Comparison of ENCODE assay signal across 8 mouse cellular contexts in the genomic region with DNA sequence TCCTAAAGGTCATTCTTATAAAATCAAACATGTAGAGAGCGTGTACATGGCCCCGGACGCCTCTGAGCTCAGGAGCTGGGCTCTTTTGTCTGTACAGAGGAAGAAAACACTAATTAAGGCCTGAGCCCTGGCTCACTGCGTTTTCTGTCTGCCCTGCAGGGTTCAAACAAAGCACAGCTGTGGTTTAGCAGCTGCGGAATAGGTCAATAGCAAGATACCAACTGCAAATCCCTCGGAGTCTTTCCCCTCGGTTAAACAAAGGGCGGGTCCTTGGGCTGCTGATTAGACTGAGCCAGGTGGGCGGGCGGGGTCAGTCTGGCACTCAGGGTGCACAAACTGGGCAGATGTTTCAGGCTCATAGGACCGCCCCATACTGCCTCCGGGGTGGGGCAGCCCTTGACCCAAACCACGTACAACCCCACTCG. TPM values are rescaled to one million over a fixed set of nuclear protein-coding genes. Genes with fewer than 3 reads are reported as not detected.
DNase-seq lines count a peak whose midpoint lies in the region; ATAC-seq and TF ChIP-seq lines count a peak whose summit lies in the region.

No protein-coding gene starts in this region.

- H3K36me3 ChIP-seq in kidney, embryonic 16.5 days (ENCODE audit: insufficient read depth, low read length): no peaks in the 10 kb centered on the region
- no peaks in the 10 kb centered on the region for H3K36me3 ChIP-seq in kidney, adult 2 months (ENCODE audit: control insufficient read depth, insufficient read depth, low read length)
- no peaks in the 10 kb centered on the region for H3K36me3 ChIP-seq in embryonic facial prominence, embryonic 14.5 days (ENCODE audit: control insufficient read depth, insufficient read depth, low read length)

- peaks cover 7% of the 10 kb centered on the region; the same call in 1 of the 2 replicates for H3K4me1 ChIP-seq in kidney, embryonic 16.5 days (ENCODE audit: insufficient read depth, low read length)
- H3K4me1 ChIP-seq in kidney, adult 2 months (ENCODE audit: control insufficient read depth, insufficient read depth, low read length): no peaks in the 10 kb centered on the region
- no peaks in the 10 kb centered on the region for H3K4me1 ChIP-seq in embryonic facial prominence, embryonic 14.5 days (ENCODE audit: control insufficient read depth, insufficient read depth, low read length)

- TF ChIP-seq CTCF in kidney, adult 2 months (conservative IDR thresholded peaks at IDR 0.05; ENCODE audit: insufficient read depth, insufficient read length, low read depth, low read length): no peak

- H3K27me3 ChIP-seq in kidney, embryonic 16.5 days (ENCODE audit: insufficient read depth, low read length): no peaks in the 10 kb centered on the region
- no peaks in the 10 kb centered on the region for H3K27me3 ChIP-seq in kidney, adult 2 months (replicated peaks; ENCODE audit: control insufficient read depth, insufficient read depth, low read length)
- H3K27me3 ChIP-seq in embryonic facial prominence, embryonic 14.5 days (replicated peaks; ENCODE audit: control insufficient read depth, insufficient read depth, low read length): no peaks in the 10 kb centered on the region

- WGBS in kidney, embryonic 16.5 days: 44% methylated on average over 14 of the region's 14 CpGs
- 61% methylated on average over 14 of the region's 14 CpGs for WGBS in kidney, adult 2 months
- WGBS in embryonic facial prominence, embryonic 14.5 days: 44% methylated on average over 14 of the region's 14 CpGs

- ATAC-seq in kidney, embryonic 16.5 days (ENCODE audit: low FRiP score, low TSS enrichment): peak; percentile 76
- ATAC-seq in embryonic facial prominence, embryonic 14.5 days (ENCODE audit: low read depth): peak; percentile 89

- no peaks in the 10 kb centered on the region for H3K9me3 ChIP-seq in kidney, embryonic 16.5 days (ENCODE audit: low read length)
- no peaks in the 10 kb centered on the region for H3K9me3 ChIP-seq in embryonic facial prominence, embryonic 14.5 days (ENCODE audit: control insufficient read depth, low read length)

- no peak for DNase-seq in kidney, adult 2 months
- peak; percentile 86 for DNase-seq in embryonic facial prominence, embryonic 14.5 days (ENCODE audit: low spot score)
- peak; percentile 54 for DNase-seq in liver
- peak; percentile 83 for DNase-seq in retina, embryonic 14.5 days (ENCODE audit: low spot score)
- DNase-seq in cerebellum, postnatal 4 days (ENCODE audit: low spot score in 2 of 2): no peak
- no peak for DNase-seq in urinary bladder, adult 2 months (ENCODE audit: low spot score)
- DNase-seq in ovary, postnatal 10 days (ENCODE audit: low spot score): no peak

- peak overlapping the region; percentile 36; the same call in 1 of the 2 replicates for H3K9ac ChIP-seq in kidney, embryonic 16.5 days (replicated peaks; ENCODE audit: low read length)
- no peak overlapping the region for H3K9ac ChIP-seq in embryonic facial prominence, embryonic 14.5 days (ENCODE audit: low read depth, low read length)

- no peak for TF ChIP-seq POLR2A in kidney, adult 2 months (IDR thresholded peaks at IDR 0.05; ENCODE audit: low read depth, low read length)

- H3K4me3 ChIP-seq in kidney, embryonic 16.5 days (ENCODE audit: low read length): no peak overlapping the region
- H3K4me3 ChIP-seq in kidney, adult 2 months (ENCODE audit: insufficient read depth, low read depth, low read length): no peak overlapping the region
- no peak overlapping the region for H3K4me3 ChIP-seq in embryonic facial prominence, embryonic 14.5 days (ENCODE audit: low read depth, low read length)

- H3K27ac ChIP-seq in kidney, embryonic 16.5 days (ENCODE audit: low read length): no peak overlapping the region
- no peak overlapping the region for H3K27ac ChIP-seq in kidney, adult 2 months (ENCODE audit: insufficient read depth, low read depth, low read length)
- H3K27ac ChIP-seq in embryonic facial prominence, embryonic 14.5 days (replicated peaks; ENCODE audit: low read depth, low read length): peak overlapping the region; percentile 45; the same call in 1 of the 2 replicates

- no peak overlapping the region for H3K4me2 ChIP-seq in kidney, embryonic 16.5 days (replicated peaks; ENCODE audit: low read depth, low read length)
- H3K4me2 ChIP-seq in embryonic facial prominence, embryonic 14.5 days (ENCODE audit: low read depth, low read length): no peak overlapping the region

RNA-seq across cellular contexts. Expression of a gene that starts 28.7 kb away (rescaled TPM):
- polyA plus RNA-seq in kidney, embryonic 16.5 days (2015; fragmentation: Nextera tagmentation; extraction: Ambion mirVana): 13.6 and 21.0 TPM in 2 replicates
- polyA plus RNA-seq in kidney, adult 2 months (2012; rRNA removed): 10.8 and 12.1 TPM in 2 replicates
- polyA plus RNA-seq in embryonic facial prominence, embryonic 14.5 days (2014; fragmentation: Nextera tagmentation; extraction: Ambion mirVana): 28.3 and 31.1 TPM in 2 replicates
- 25.2 and 25.5 TPM in 2 replicates for polyA plus RNA-seq in urinary bladder, adult 2 months (2012; rRNA removed)

RNA-seq across cellular contexts. Expression of a gene that starts 51.7 kb away (rescaled TPM):
- 0.42 TPM in 1 of 2 replicates, not detected in the other for polyA plus RNA-seq in kidney, embryonic 16.5 days (2015; fragmentation: Nextera tagmentation; extraction: Ambion mirVana)
- not detected in 2 replicates for polyA plus RNA-seq in kidney, adult 2 months (2012; rRNA removed)
- polyA plus RNA-seq in embryonic facial prominence, embryonic 14.5 days (2014; fragmentation: Nextera tagmentation; extraction: Ambion mirVana): not detected in 2 replicates
- polyA plus RNA-seq in urinary bladder, adult 2 months (2012; rRNA removed): 1.6 and 3.0 TPM in 2 replicates

Comparison
In these comparisons a context has a peak if more than half of its experiments do, and no peak if none do; other contexts are left out.
1. DNase-seq: peak in embryonic facial prominence, embryonic 14.5 days (single experiment), liver (single experiment) and retina, embryonic 14.5 days (single experiment); none in kidney, adult 2 months (single experiment), cerebellum, postnatal 4 days (0 of 2), urinary bladder, adult 2 months (single experiment) and ovary, postnatal 10 days (single experiment).